Mouse (Mus musculus) stomach, embryonic 14.5 days (tissue): ENCODE measurements around the gene Gm11639. TPM values are rescaled to one million over a fixed set of nuclear protein-coding genes. Genes with fewer than 3 reads are reported as not detected.
"Not testable (repeated sequence)": the region's sequence is repeated elsewhere in the genome, so short reads cannot be mapped to it uniquely, and the experiment has no call there.

Experiments
- ATAC-seq: fragments of 200-750 bp; cut with Nextera tagmentation; 2 replicates; pipeline ENCODE4 v1.8.0; 2017; ENCODE audit warnings: low read depth, moderate TSS enrichment; ENCODE audit not compliant: insufficient number of reproducible peaks, insufficient read depth, low FRiP score
- H3K27ac ChIP-seq: fragments of 300-500 bp; sonication (generic); 2 replicates; pipeline ENCODE4 v1.5.1; 2014; ENCODE audit warnings: mild to moderate bottlenecking, low read length, moderate library complexity, mixed read lengths
- H3K27me3 ChIP-seq: fragments of 300-500 bp; sonication (generic); 2 replicates; pipeline ENCODE4 v1.6.1; 2014; ENCODE audit warnings: low read length, control low read depth, mixed read lengths; ENCODE audit not compliant: control insufficient read depth, insufficient read depth
- H3K36me3 ChIP-seq: fragments of 300-500 bp; sonication (generic); 2 replicates; pipeline ENCODE4 v1.6.1; 2014; ENCODE audit warnings: mild to moderate bottlenecking, control low read depth, low read length, moderate library complexity, mixed read lengths; ENCODE audit not compliant: control insufficient read depth, insufficient read depth
- H3K4me1 ChIP-seq: fragments of 300-500 bp; sonication (generic); 2 replicates; pipeline ENCODE4 v1.6.1; 2014; ENCODE audit warnings: low read length, control low read depth, mixed read lengths; ENCODE audit not compliant: control insufficient read depth, insufficient read depth
- H3K4me2 ChIP-seq: fragments of 300-500 bp; sonication (generic); replicated peaks from 2 replicates; pipeline ENCODE4 v1.6.1; 2014; ENCODE audit warnings: low read depth, low read length, control low read depth
- H3K4me3 ChIP-seq: fragments of 300-500 bp; sonication (generic); 2 replicates; pipeline ENCODE4 v1.5.1; 2014; ENCODE audit warnings: low read depth, low read length, control low read depth
- H3K9ac ChIP-seq: fragments of 300-500 bp; sonication (generic); replicated peaks from 2 replicates; pipeline ENCODE4 v1.6.1; 2014; ENCODE audit warnings: low read depth, mild to moderate bottlenecking, control low read depth, low read length, moderate library complexity, mixed read lengths
- H3K9me3 ChIP-seq: fragments of 300-500 bp; sonication (generic); 2 replicates; pipeline ENCODE4 v1.6.1; 2016; ENCODE audit warnings: low read depth, low read length, control low read depth; ENCODE audit not compliant: control insufficient read depth
- WGBS: fragments of 180-500 bp; shearing (Covaris S2); extraction: QIAGEN DNeasy Blood & Tissue Kit; methylation state at CpG from one replicate; pipeline ENCODE4 v1.1.7; 2014; 5-methylcytosine and 5-hydroxymethylcytosine counted together
- polyA plus RNA-seq: library from polyadenylated mRNA; unstranded; fragments of >200 nt; fragmentation: Nextera tagmentation; extraction: Ambion mirVana; gene quantifications from 2 replicates; pipeline ENCODE4 v1.2.1, GENCODE M21; 2014

Gene Gm11639
- polyA plus RNA-seq, 1 experiment from 2014 or later: 0.03 TPM

DNA sequence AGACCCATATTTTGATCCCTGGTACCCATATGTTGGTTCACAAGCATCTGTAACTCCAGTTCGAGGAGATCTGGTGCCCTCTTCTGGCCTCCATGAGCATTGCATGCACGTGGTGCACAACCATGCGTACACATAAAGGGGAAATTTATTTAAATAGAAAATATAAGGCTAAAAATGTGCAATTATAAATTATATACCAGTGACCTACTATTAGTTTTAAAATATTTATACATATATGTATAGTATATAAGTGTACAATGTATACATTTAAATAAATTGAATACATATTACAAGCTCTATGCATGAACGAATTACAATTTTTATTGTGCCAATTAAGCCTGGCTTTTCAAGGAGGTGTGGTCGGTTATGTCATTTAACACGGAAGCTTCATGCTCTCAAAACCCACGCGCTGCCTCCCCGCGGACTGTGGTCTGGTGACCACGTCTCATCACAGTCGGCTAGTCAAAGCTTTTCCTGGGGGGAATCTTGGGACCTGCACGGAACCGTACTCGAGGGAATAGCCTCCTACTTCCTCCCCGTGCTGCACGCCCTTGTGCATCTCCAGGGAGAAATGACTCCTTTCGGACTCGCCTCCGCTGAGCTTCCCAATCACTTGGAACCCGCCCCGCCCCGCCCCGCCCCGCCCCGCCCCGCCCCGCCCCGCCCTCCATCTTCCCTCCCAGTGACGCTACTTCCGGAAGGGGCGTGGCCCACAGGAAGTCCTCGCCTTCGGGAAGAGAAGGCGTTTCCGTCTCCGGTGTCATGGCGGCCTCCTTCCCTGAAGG lies 440.4 kb downstream of the Gm11639 start, which contains the start of gene Mettl2:
Gene Mettl2 (plus strand): TSS at position 691 of the 785 bp plus-strand sequence.
- Histone ChIP-seq H3K4me1 (peaks cover 9% of the 10 kb centered on the region; the same call in 1 of the 2 replicates), H3K9ac (peak within 1 kb of the TSS; percentile 81), H3K9me3 (no peaks in the 10 kb centered on the region), H3K4me2 (peak within 1 kb of the TSS; percentile 61), H3K27me3 (no peaks in the 10 kb centered on the region), H3K4me3 (peak within 1 kb of the TSS; percentile 97), H3K27ac (no peak within 1 kb of the TSS), H3K36me3 (peaks cover 13% of the 10 kb centered on the region)
- 2% methylated on average over 31 of the region's 38 CpGs for WGBS
- ATAC-seq: peak; percentile 87

DNA sequence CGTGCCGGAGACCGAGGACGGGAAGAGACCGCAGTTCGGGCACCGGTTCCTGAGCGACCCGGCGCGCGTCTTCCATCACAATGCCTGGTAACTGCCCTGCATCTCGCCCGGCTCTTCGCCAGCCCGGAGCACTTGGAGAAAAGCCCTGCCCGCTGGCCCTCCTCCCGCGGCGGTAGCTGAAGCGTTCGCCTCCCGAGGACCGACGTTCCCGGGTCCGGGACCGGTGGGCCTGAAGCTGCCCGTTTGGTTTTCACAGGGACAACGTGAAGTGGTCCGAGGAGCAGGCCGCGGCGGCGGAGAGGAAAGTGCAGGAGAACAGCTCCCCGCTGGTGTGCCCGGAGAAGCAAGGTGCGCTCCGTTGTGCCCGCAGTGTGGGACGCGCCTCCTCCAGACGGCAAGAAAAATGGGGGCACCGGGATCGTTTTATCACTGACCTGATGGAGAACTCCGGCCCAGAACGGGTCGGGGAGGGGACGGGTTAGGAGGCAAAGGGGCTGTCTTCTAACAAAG lies 441.1 kb downstream of the Gm11639 start:
- no peak overlapping the region for H3K27ac ChIP-seq
- peak overlapping the region; percentile 81 for H3K9ac ChIP-seq
- no peak; the same call in 1 of the 2 replicates for ATAC-seq
- peak overlapping the region; percentile 97 for H3K4me3 ChIP-seq
- H3K9me3 ChIP-seq: no peaks in the 10 kb centered on the region
- under 1% methylated on average over 48 of the region's 49 CpGs for WGBS
- H3K27me3 ChIP-seq: no peaks in the 10 kb centered on the region
- peaks cover 9% of the 10 kb centered on the region; the same call in 1 of the 2 replicates for H3K4me1 ChIP-seq
- H3K36me3 ChIP-seq: peaks cover 19% of the 10 kb centered on the region
- H3K4me2 ChIP-seq: peak overlapping the region; percentile 61

- WGBS: 85% methylated on average over 7 of the region's 7 CpGs
- Histone ChIP-seq H3K27me3 (no peaks in the 10 kb centered on the region), H3K9ac (no peak overlapping the region), H3K27ac (no peak overlapping the region), H3K4me2 (no peak overlapping the region), H3K4me1 (no peaks in the 10 kb centered on the region), H3K9me3 (no peaks in the 10 kb centered on the region), H3K4me3 (no peak overlapping the region), H3K36me3 (peaks cover 73% of the 10 kb centered on the region)
- ATAC-seq: no peak
These were observed 450.2 kb downstream of the Gm11639 start for GRCm38 (mm10) chr11:105135692-105136091.

- H3K4me2 ChIP-seq, ATAC-seq, H3K9ac ChIP-seq, H3K4me3 ChIP-seq, H3K9me3 ChIP-seq, H3K4me1 ChIP-seq, H3K27ac ChIP-seq, H3K27me3 ChIP-seq: not testable (repeated sequence)
- 79% methylated on average over 2 of the region's 2 CpGs for WGBS
- peaks cover 67% of the 10 kb centered on the region for H3K36me3 ChIP-seq
These were observed 451.7 kb downstream of the Gm11639 start for GRCm38 (mm10) chr11:105137255-105137654.

GRCm38 (mm10) chr11:105140512-105140911 lies 455.0 kb downstream of the Gm11639 start:
- not testable (repeated sequence) for H3K9me3 ChIP-seq
- 97% methylated on average over 7 of the region's 8 CpGs for WGBS
- H3K36me3 ChIP-seq: peaks cover 39% of the 10 kb centered on the region

GRCm38 (mm10) chr11:105141115-105141514 lies 455.6 kb downstream of the Gm11639 start:
- Histone ChIP-seq H3K4me2 (no peak overlapping the region), H3K9ac (no peak overlapping the region), H3K9me3 (no peaks in the 10 kb centered on the region), H3K4me1 (no peaks in the 10 kb centered on the region), H3K36me3 (peaks cover 33% of the 10 kb centered on the region), H3K4me3 (no peak overlapping the region), H3K27ac (no peak overlapping the region), H3K27me3 (no peaks in the 10 kb centered on the region)
- 96% methylated on average over 5 of the region's 5 CpGs for WGBS
- no peak for ATAC-seq

More at GRCm38 (mm10) chr11:105140512-105140911, 455.0 kb downstream of the Gm11639 start:
- H3K4me1 ChIP-seq, H3K9ac ChIP-seq, H3K27me3 ChIP-seq, H3K4me2 ChIP-seq, H3K27ac ChIP-seq, H3K4me3 ChIP-seq, ATAC-seq: not testable (repeated sequence)

- H3K27me3 ChIP-seq: no peaks in the 10 kb centered on the region
- peaks cover 17% of the 10 kb centered on the region for H3K36me3 ChIP-seq
- H3K4me1 ChIP-seq: no peaks in the 10 kb centered on the region
- no peaks in the 10 kb centered on the region for H3K9me3 ChIP-seq
- no peak overlapping the region for H3K4me2 ChIP-seq
- no peak overlapping the region for H3K27ac ChIP-seq
- no peak for ATAC-seq
- no peak overlapping the region for H3K4me3 ChIP-seq
- H3K9ac ChIP-seq: no peak overlapping the region
These were observed 458.1 kb downstream of the Gm11639 start for GRCm38 (mm10) chr11:105143564-105143963.

- no peaks in the 10 kb centered on the region for H3K9me3 ChIP-seq
- no peaks in the 10 kb centered on the region for H3K4me1 ChIP-seq
- no peak for ATAC-seq
- 81% methylated on average over 3 of the region's 3 CpGs for WGBS
- no peak overlapping the region for H3K9ac ChIP-seq
- peaks cover 15% of the 10 kb centered on the region for H3K36me3 ChIP-seq
- H3K27me3 ChIP-seq: no peaks in the 10 kb centered on the region
- no peak overlapping the region for H3K27ac ChIP-seq
- no peak overlapping the region for H3K4me3 ChIP-seq
- H3K4me2 ChIP-seq: no peak overlapping the region
These were observed 458.6 kb downstream of the Gm11639 start for GRCm38 (mm10) chr11:105144084-105144483.
